In the genomic region with DNA sequence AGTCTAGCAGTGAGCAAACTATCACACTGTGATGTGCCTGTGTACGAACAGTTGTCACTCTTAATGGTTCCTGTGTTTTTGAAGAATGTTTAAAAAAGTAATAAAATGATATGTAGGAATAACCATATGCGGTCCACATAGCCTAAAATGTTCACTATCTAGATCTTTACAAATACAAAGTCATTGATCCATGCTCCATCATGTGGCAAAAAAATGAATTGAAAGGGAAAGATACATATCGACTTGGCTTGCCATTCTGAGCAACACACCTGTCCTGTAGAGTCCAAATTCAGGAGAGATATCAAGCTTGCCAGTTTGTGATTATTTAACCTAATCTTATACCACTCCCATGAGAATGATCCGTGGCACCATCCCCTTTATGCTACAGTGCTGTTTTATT, we compare ENCODE assay signal across 28 mouse cellular contexts.
DNase-seq lines count a peak whose midpoint lies in the region; ATAC-seq and TF ChIP-seq lines count a peak whose summit lies in the region.
"Had no signal": no experiment of that assay in that cellular context is flagged by ENCODE, and none has a peak within 500 bp of the region (broad histone marks: within the 10 kb centered on the region; RNA-seq: fewer than 3 reads in every experiment).

No protein-coding gene starts in this region.

- peak; percentile 45 for TF ChIP-seq CTCF in hindbrain, postnatal 0 days (IDR thresholded peaks at IDR 0.05; ENCODE audit: low read depth)
- no peak for TF ChIP-seq CTCF in intestine, postnatal 0 days (IDR thresholded peaks at IDR 0.05; ENCODE audit: low read depth)

- no peaks in the 10 kb centered on the region for H3K9me3 ChIP-seq in hindbrain, postnatal 0 days (ENCODE audit: low read length)
- no peaks in the 10 kb centered on the region for H3K9me3 ChIP-seq in hindbrain, embryonic 12.5 days (replicated peaks)
- H3K9me3 ChIP-seq in intestine, postnatal 0 days (ENCODE audit: control insufficient read depth) = no peaks in the 10 kb centered on the region
- H3K9me3 ChIP-seq: hindbrain, embryonic 10.5 days; kidney, embryonic 15.5 days; liver, embryonic 15.5 days; megakaryocyte, embryonic 14.5 days; midbrain, embryonic 12.5 days; neural tube, embryonic 15.5 days; stomach, embryonic 15.5 days had no signal

- H3K4me3 ChIP-seq in hindbrain, postnatal 0 days (ENCODE audit: low read length) = no peak overlapping the region
- H3K4me3 ChIP-seq in hindbrain, embryonic 12.5 days = no peak overlapping the region
- no peak overlapping the region for H3K4me3 ChIP-seq in intestine, postnatal 0 days (ENCODE audit: low read depth, low read length)
- H3K4me3 ChIP-seq: erythroblast, embryonic 14.5 days; hindbrain, embryonic 10.5 days; kidney, embryonic 15.5 days; liver, embryonic 15.5 days; megakaryocyte, embryonic 14.5 days; midbrain, embryonic 12.5 days; neural tube, embryonic 15.5 days; stomach, embryonic 15.5 days had no signal

- no peak overlapping the region for H3K9ac ChIP-seq in hindbrain, postnatal 0 days (replicated peaks; ENCODE audit: low read length)
- no peak overlapping the region for H3K9ac ChIP-seq in hindbrain, embryonic 12.5 days
- H3K9ac ChIP-seq in intestine, postnatal 0 days (ENCODE audit: low read depth, low read length) = no peak overlapping the region
- H3K9ac ChIP-seq: kidney, embryonic 15.5 days; liver, embryonic 15.5 days; midbrain, embryonic 12.5 days; neural tube, embryonic 15.5 days; stomach, embryonic 15.5 days had no signal

- WGBS in hindbrain, postnatal 0 days = 83% methylated on average over 4 of the region's 4 CpGs
- 85% methylated on average over 4 of the region's 4 CpGs for WGBS in hindbrain, embryonic 12.5 days
- 79% methylated on average over 4 of the region's 4 CpGs for WGBS in intestine, postnatal 0 days

- no peaks in the 10 kb centered on the region for H3K27me3 ChIP-seq in hindbrain, postnatal 0 days (ENCODE audit: insufficient read depth, low read length)
- H3K27me3 ChIP-seq in hindbrain, embryonic 12.5 days = no peaks in the 10 kb centered on the region
- no peaks in the 10 kb centered on the region for H3K27me3 ChIP-seq in intestine, postnatal 0 days (replicated peaks; ENCODE audit: control insufficient read depth, insufficient read depth, low read length)
- H3K27me3 ChIP-seq: kidney, embryonic 15.5 days; liver, embryonic 15.5 days; megakaryocyte, embryonic 14.5 days; midbrain, embryonic 12.5 days; neural tube, embryonic 15.5 days; stomach, embryonic 15.5 days had no signal

- H3K27ac ChIP-seq in hindbrain, postnatal 0 days = no peak overlapping the region
- no peak overlapping the region for H3K27ac ChIP-seq in hindbrain, embryonic 12.5 days
- H3K27ac ChIP-seq in intestine, postnatal 0 days (ENCODE audit: low read depth, low read length) = no peak overlapping the region
- H3K27ac ChIP-seq: hindbrain, embryonic 10.5 days; kidney, embryonic 15.5 days; liver, embryonic 15.5 days; midbrain, embryonic 12.5 days; neural tube, embryonic 15.5 days; stomach, embryonic 15.5 days had no signal

- ATAC-seq in CD4-positive, CD25-positive, alpha-beta regulatory T cell, adult 4 months = no peak
- ATAC-seq in hindbrain, postnatal 0 days = no peak
- no peak for ATAC-seq in hindbrain, embryonic 12.5 days (ENCODE audit: low FRiP score)
- no peak for ATAC-seq in intestine, postnatal 0 days
- ATAC-seq: hindbrain, embryonic 16.5 days; lung, postnatal 0 days had no signal

- H3K4me2 ChIP-seq in hindbrain, postnatal 0 days (ENCODE audit: low read depth, low read length) = no peak overlapping the region
- no peak overlapping the region for H3K4me2 ChIP-seq in hindbrain, embryonic 12.5 days (replicated peaks)
- H3K4me2 ChIP-seq in intestine, postnatal 0 days (replicated peaks; ENCODE audit: low read depth) = no peak overlapping the region
- H3K4me2 ChIP-seq: kidney, embryonic 15.5 days; liver, embryonic 15.5 days; midbrain, embryonic 12.5 days; neural tube, embryonic 15.5 days; stomach, embryonic 15.5 days had no signal

- H3K4me1 ChIP-seq in hindbrain, postnatal 0 days (ENCODE audit: insufficient read depth, low read length) = no peaks in the 10 kb centered on the region
- H3K4me1 ChIP-seq in hindbrain, embryonic 12.5 days = no peaks in the 10 kb centered on the region
- no peaks in the 10 kb centered on the region for H3K4me1 ChIP-seq in intestine, postnatal 0 days (replicated peaks; ENCODE audit: control insufficient read depth, insufficient read depth, low read length)
- H3K4me1 ChIP-seq: hindbrain, embryonic 10.5 days; kidney, embryonic 15.5 days; liver, embryonic 15.5 days; megakaryocyte, embryonic 14.5 days; midbrain, embryonic 12.5 days; neural tube, embryonic 15.5 days; stomach, embryonic 15.5 days had no signal

- DNase-seq in CD4-positive, CD25-positive, alpha-beta regulatory T cell, adult 2 months (ENCODE audit: low read depth, low spot score) = peak; percentile 26
- DNase-seq in hindbrain, postnatal 0 days (ENCODE audit: low spot score) = peak; percentile 16
- DNase-seq in CD4-positive helper T cell, adult 2 months (ENCODE audit: low read depth, low spot score) = peak; percentile 2
- peak; percentile 9 for DNase-seq in naive thymus-derived CD4-positive, alpha-beta T cell, adult 2 months (ENCODE audit: low read depth)
- DNase-seq in thymus, postnatal 4 days = no peak
- DNase-seq: adrenal gland, postnatal 25 days; cerebellum, adult 2 months; heart, postnatal 14 days; kidney, adult 18-20 months; kidney, postnatal 25 days; left cerebral cortex, postnatal 4 days; lung, postnatal 4 days; retina, postnatal 1 day; right cerebral cortex, postnatal 14 days; thymus, postnatal 14 days had no signal

- H3K36me3 ChIP-seq in hindbrain, postnatal 0 days (ENCODE audit: insufficient read depth, low read length) = no peaks in the 10 kb centered on the region
- H3K36me3 ChIP-seq in hindbrain, embryonic 12.5 days = no peaks in the 10 kb centered on the region
- H3K36me3 ChIP-seq in intestine, postnatal 0 days (ENCODE audit: control insufficient read depth, insufficient read depth) = no peaks in the 10 kb centered on the region
- H3K36me3 ChIP-seq: hindbrain, embryonic 10.5 days; kidney, embryonic 15.5 days; liver, embryonic 15.5 days; midbrain, embryonic 12.5 days; neural tube, embryonic 15.5 days; stomach, embryonic 15.5 days had no signal
